Mouse (Mus musculus): ENCODE measurements around the gene Rasgef1a. TPM values are rescaled to one million over a fixed set of nuclear protein-coding genes. Genes with fewer than 3 reads are reported as not detected.

Rasgef1a gene
- polyA plus RNA-seq, 1 experiment = 0.91 TPM

DNA sequence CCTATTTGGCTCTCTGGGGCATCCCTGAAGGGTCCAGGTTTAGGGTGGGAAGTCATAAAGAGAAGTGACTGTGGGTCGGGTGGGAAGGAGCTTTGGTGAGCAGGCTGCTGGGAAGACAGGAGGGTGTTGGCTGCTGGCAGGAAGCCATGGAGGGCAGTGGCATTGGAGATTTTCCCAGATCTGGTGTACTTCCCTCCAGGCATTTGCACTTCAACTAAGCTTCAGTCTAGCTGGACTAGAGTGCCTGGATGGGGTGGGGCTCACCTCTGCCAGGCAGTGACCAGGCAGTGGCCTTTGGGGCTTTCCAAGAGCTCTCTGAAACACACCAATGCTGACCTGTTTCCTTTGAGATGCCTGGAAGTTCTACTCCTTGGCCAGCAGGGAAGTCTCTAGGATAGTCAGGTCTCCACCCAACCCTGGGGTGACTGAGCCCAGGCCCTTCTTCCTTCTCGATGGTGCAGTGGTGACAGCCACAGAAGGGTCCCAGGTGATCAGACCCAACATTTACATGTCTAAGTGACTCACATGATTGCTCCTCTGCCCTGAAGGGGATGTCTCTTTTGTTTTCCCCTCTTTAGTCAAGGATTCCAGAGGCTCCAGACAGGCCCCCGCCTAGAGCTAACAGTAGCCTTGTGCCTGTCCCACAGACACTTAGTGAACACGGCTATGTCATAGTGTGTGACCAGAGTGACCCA is 36.7 kb downstream of the Rasgef1a start:
- Histone ChIP-seq H3K9ac (ENCODE audit: low read depth, poor library complexity, severe bottlenecking) (no peak overlapping the region), H3K36me3 (ENCODE audit: control insufficient read depth, insufficient read depth, low read length, poor library complexity, severe bottlenecking) (no peaks in the 10 kb centered on the region), H3K4me1 (ENCODE audit: control insufficient read depth, insufficient read depth, low read length) (peaks cover 4% of the 10 kb centered on the region), H3K4me3 (ENCODE audit: low read depth, low read length) (no peak overlapping the region), H3K9me3 (replicated peaks; ENCODE audit: control insufficient read depth, insufficient read depth, low read length, poor library complexity, severe bottlenecking) (no peaks in the 10 kb centered on the region), H3K27ac (ENCODE audit: insufficient read depth, low read length) (no peak overlapping the region), H3K27me3 (ENCODE audit: control insufficient read depth, insufficient read depth, low read length, poor library complexity, severe bottlenecking) (no peaks in the 10 kb centered on the region)
- TF ChIP-seq POLR2A (IDR thresholded peaks at IDR 0.05; ENCODE audit: insufficient read depth, low read length) (no peak), EP300 (IDR thresholded peaks at IDR 0.05; ENCODE audit: insufficient read depth, low read depth, low read length) (no peak), CTCF (IDR thresholded peaks at IDR 0.05; ENCODE audit: low read depth, low read length) (no peak)

DNA sequence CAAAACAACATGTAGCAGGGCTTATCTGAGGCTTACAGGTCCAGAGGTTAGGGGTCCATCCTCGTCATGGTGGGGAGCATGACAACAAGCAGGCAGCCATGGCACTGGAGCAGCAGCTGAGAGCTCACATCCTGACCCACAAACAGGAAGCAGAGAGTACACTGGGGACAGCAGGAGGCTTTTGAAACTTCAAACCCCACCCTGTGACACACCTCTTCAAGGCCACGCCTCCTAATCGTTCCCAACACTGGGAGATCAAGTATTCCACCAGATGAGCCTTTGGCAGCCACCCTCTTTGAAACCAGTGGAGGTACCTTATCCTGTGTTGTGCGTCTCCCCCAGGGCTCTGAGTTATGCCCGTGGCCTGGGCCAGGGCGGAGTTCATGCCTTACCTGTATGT is 38.5 kb downstream of the Rasgef1a start:
- TF ChIP-seq POLR2A (IDR thresholded peaks at IDR 0.05; ENCODE audit: insufficient read depth, low read length) = no peak

DNA sequence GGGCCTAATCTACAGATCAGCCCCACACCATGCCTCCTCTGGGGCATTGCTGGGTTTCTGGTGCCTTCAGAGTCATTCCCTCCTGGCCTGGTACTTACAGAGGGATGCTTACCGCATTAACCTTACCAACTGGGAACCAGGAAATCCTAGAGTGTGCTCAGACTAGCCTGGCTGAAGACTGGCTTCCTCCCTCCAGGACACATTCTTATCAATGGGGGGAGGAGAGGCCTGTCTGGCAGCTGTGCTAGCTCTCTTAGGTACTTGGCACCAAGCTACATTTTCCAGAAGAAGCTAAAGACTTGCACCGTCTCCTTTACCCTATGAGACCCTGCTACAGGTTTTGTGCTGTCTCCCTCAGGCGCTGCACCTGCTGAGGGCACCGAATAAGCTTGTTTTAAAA is 40.2 kb downstream of the Rasgef1a start:
- H3K27ac ChIP-seq (ENCODE audit: insufficient read depth, low read length) = no peak overlapping the region
- no peak overlapping the region for H3K4me3 ChIP-seq (ENCODE audit: low read depth, low read length)
- H3K36me3 ChIP-seq (ENCODE audit: control insufficient read depth, insufficient read depth, low read length, poor library complexity, severe bottlenecking) = no peaks in the 10 kb centered on the region
- H3K27me3 ChIP-seq (ENCODE audit: control insufficient read depth, insufficient read depth, low read length, poor library complexity, severe bottlenecking) = no peaks in the 10 kb centered on the region
- TF ChIP-seq CTCF (IDR thresholded peaks at IDR 0.05; ENCODE audit: low read depth, low read length) (no peak), EP300 (IDR thresholded peaks at IDR 0.05; ENCODE audit: insufficient read depth, low read depth, low read length) (no peak), POLR2A (IDR thresholded peaks at IDR 0.05; ENCODE audit: insufficient read depth, low read length) (no peak)
- H3K9me3 ChIP-seq (replicated peaks; ENCODE audit: control insufficient read depth, insufficient read depth, low read length, poor library complexity, severe bottlenecking) = no peaks in the 10 kb centered on the region
- no peak overlapping the region for H3K9ac ChIP-seq (ENCODE audit: low read depth, poor library complexity, severe bottlenecking)
- H3K4me1 ChIP-seq (ENCODE audit: control insufficient read depth, insufficient read depth, low read length) = peaks cover 4% of the 10 kb centered on the region

More for the DNA sequence above, 38.5 kb downstream of the Rasgef1a start:
- no peaks in the 10 kb centered on the region for H3K9me3 ChIP-seq (replicated peaks; ENCODE audit: control insufficient read depth, insufficient read depth, low read length, poor library complexity, severe bottlenecking)
- H3K4me1 ChIP-seq (ENCODE audit: control insufficient read depth, insufficient read depth, low read length) = peaks cover 4% of the 10 kb centered on the region
- H3K9ac ChIP-seq (ENCODE audit: low read depth, poor library complexity, severe bottlenecking) = no peak overlapping the region
- no peaks in the 10 kb centered on the region for H3K36me3 ChIP-seq (ENCODE audit: control insufficient read depth, insufficient read depth, low read length, poor library complexity, severe bottlenecking)
- H3K27ac ChIP-seq (ENCODE audit: insufficient read depth, low read length) = no peak overlapping the region
- H3K27me3 ChIP-seq (ENCODE audit: control insufficient read depth, insufficient read depth, low read length, poor library complexity, severe bottlenecking) = no peaks in the 10 kb centered on the region
- no peak overlapping the region for H3K4me3 ChIP-seq (ENCODE audit: low read depth, low read length)

DNA sequence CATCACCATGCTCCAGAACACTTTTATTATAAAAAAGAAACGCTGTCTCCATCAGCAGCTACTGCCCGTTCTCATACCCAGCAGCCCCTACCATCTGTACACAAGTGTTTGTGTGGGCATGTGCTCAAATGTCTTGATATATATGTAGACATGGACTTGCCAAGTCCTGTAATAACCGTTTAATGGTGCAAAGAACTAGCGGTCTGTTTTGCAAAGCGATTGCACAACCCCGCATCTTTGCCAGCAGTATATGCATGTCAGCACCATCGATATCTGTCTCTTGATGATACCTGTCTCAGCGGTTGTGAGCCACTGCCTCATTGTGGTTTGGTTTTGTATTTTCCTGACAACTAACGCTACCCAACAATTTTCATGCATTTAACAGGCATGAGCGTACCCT is 44.0 kb downstream of the Rasgef1a start:
- TF ChIP-seq EP300 (IDR thresholded peaks at IDR 0.05; ENCODE audit: insufficient read depth, low read depth, low read length) = no peak
- no peak for TF ChIP-seq POLR2A (IDR thresholded peaks at IDR 0.05; ENCODE audit: insufficient read depth, low read length)
- TF ChIP-seq CTCF (IDR thresholded peaks at IDR 0.05; ENCODE audit: low read depth, low read length) = no peak
- Histone ChIP-seq H3K9ac (ENCODE audit: low read depth, poor library complexity, severe bottlenecking) (no peak overlapping the region), H3K9me3 (replicated peaks; ENCODE audit: control insufficient read depth, insufficient read depth, low read length, poor library complexity, severe bottlenecking) (no peaks in the 10 kb centered on the region; the same call in 1 of the 2 replicates), H3K4me3 (ENCODE audit: low read depth, low read length) (no peak overlapping the region), H3K27me3 (ENCODE audit: control insufficient read depth, insufficient read depth, low read length, poor library complexity, severe bottlenecking) (no peaks in the 10 kb centered on the region), H3K4me1 (ENCODE audit: control insufficient read depth, insufficient read depth, low read length) (no peaks in the 10 kb centered on the region), H3K27ac (ENCODE audit: insufficient read depth, low read length) (no peak overlapping the region), H3K36me3 (ENCODE audit: control insufficient read depth, insufficient read depth, low read length, poor library complexity, severe bottlenecking) (no peaks in the 10 kb centered on the region)

DNA sequence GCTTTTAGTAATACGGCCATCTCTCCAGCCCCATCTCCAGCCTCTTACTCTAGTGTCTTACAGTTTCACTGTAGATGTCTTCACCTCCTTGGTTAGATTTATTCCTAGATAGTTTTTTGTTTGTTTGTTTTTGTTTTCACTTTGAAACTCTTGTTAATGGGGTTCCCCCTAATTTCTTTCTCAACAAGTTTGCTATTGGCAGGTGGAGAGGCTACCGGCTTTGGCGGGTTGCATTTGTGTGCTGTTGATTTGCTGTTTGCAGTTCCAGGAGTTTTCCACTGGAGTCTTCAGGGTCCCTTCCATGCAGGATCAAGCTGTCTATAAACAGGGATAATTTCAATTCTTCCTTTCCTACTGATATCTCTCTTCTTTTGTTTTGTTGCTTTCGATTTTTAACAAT is 50.0 kb downstream of the Rasgef1a start:
- no peak overlapping the region for H3K4me3 ChIP-seq (ENCODE audit: low read depth, low read length)
- no peaks in the 10 kb centered on the region for H3K27me3 ChIP-seq (ENCODE audit: control insufficient read depth, insufficient read depth, low read length, poor library complexity, severe bottlenecking)

DNA sequence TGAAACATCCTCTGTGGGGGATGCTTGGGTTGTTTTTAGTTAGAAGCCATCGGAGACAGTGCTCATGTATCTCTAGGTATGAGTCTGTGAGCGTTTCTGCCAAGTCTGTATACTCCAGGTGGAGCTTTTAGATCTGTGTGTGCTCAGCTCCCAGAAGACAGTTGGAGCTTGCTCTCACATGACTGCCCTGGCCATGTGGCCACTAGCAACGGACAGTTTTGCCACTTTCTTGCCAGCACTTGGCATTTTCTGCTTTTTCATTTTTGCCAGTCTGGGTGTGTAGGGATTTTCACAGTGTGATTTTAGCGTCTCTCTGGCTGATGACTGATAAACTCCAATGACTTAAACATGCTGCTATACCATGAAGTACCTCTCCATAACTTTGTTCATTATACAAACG is 52.0 kb downstream of the Rasgef1a start:
- no peak overlapping the region for H3K9ac ChIP-seq (ENCODE audit: low read depth, poor library complexity, severe bottlenecking)
- no peak for TF ChIP-seq CTCF (IDR thresholded peaks at IDR 0.05; ENCODE audit: low read depth, low read length)
- TF ChIP-seq EP300 (IDR thresholded peaks at IDR 0.05; ENCODE audit: insufficient read depth, low read depth, low read length) = no peak
- TF ChIP-seq POLR2A (IDR thresholded peaks at IDR 0.05; ENCODE audit: insufficient read depth, low read length) = no peak
- H3K27me3 ChIP-seq (ENCODE audit: control insufficient read depth, insufficient read depth, low read length, poor library complexity, severe bottlenecking) = no peaks in the 10 kb centered on the region
- no peaks in the 10 kb centered on the region for H3K36me3 ChIP-seq (ENCODE audit: control insufficient read depth, insufficient read depth, low read length, poor library complexity, severe bottlenecking)
- no peak overlapping the region for H3K4me3 ChIP-seq (ENCODE audit: low read depth, low read length)
- no peaks in the 10 kb centered on the region; the same call in 1 of the 2 replicates for H3K9me3 ChIP-seq (replicated peaks; ENCODE audit: control insufficient read depth, insufficient read depth, low read length, poor library complexity, severe bottlenecking)
- H3K4me1 ChIP-seq (ENCODE audit: control insufficient read depth, insufficient read depth, low read length) = no peaks in the 10 kb centered on the region
- no peak overlapping the region for H3K27ac ChIP-seq (ENCODE audit: insufficient read depth, low read length)

More for the DNA sequence above, 50.0 kb downstream of the Rasgef1a start:
- Histone ChIP-seq H3K27ac (ENCODE audit: insufficient read depth, low read length) (no peak overlapping the region), H3K9me3 (replicated peaks; ENCODE audit: control insufficient read depth, insufficient read depth, low read length, poor library complexity, severe bottlenecking) (no peaks in the 10 kb centered on the region; the same call in 1 of the 2 replicates), H3K36me3 (ENCODE audit: control insufficient read depth, insufficient read depth, low read length, poor library complexity, severe bottlenecking) (no peaks in the 10 kb centered on the region), H3K9ac (ENCODE audit: low read depth, poor library complexity, severe bottlenecking) (no peak overlapping the region), H3K4me1 (ENCODE audit: control insufficient read depth, insufficient read depth, low read length) (no peaks in the 10 kb centered on the region)
- no peak for TF ChIP-seq POLR2A (IDR thresholded peaks at IDR 0.05; ENCODE audit: insufficient read depth, low read length)
- TF ChIP-seq EP300 (IDR thresholded peaks at IDR 0.05; ENCODE audit: insufficient read depth, low read depth, low read length) = no peak
- TF ChIP-seq CTCF (IDR thresholded peaks at IDR 0.05; ENCODE audit: low read depth, low read length) = no peak

Data from ES-Bruce4 (cell line).